Mouse (Mus musculus) lung, postnatal 0 days (tissue): Measurements from ENCODE around the gene Coro2a. TPM values are rescaled to one million over a fixed set of nuclear protein-coding genes. Genes with fewer than 3 reads are reported as not detected.

ENCODE experiments used
- ATAC-seq: fragments of 200-750 bp; cut with Nextera tagmentation; 2 replicates; pipeline ENCODE4 v1.8.0; 2017; ENCODE audit warnings: moderate library complexity
- DNase-seq: peaks from one replicate; pipeline ENCODE4 v3.0.0-alpha.2; 2016; ENCODE audit warnings: low spot score
- H3K27ac ChIP-seq: fragments of 300-500 bp; sonication (generic); 2 replicates; pipeline ENCODE4 v1.5.1; 2014; ENCODE audit warnings: antibody characterized with exemption, mild to moderate bottlenecking, low read length, mixed read lengths
- H3K27me3 ChIP-seq: fragments of 300-500 bp; sonication (generic); replicated peaks from 2 replicates; pipeline ENCODE4 v1.6.1; 2014; ENCODE audit warnings: low read length, mixed read lengths; ENCODE audit not compliant: insufficient read depth
- H3K36me3 ChIP-seq: fragments of 300-500 bp; sonication (generic); 2 replicates; pipeline ENCODE4 v1.6.1; 2014; ENCODE audit warnings: low read length, mixed read lengths; ENCODE audit not compliant: insufficient read depth
- H3K4me1 ChIP-seq: fragments of 300-500 bp; sonication (generic); 2 replicates; pipeline ENCODE4 v1.6.1; 2014; ENCODE audit warnings: antibody characterized with exemption, low read depth, low read length, mixed read lengths; ENCODE audit not compliant: insufficient read depth
- H3K4me2 ChIP-seq: fragments of 300-500 bp; sonication (generic); replicated peaks from 2 replicates; pipeline ENCODE4 v1.6.1; 2014; ENCODE audit warnings: low read depth, mild to moderate bottlenecking, low read length, moderate library complexity, mixed read lengths
- H3K4me3 ChIP-seq: fragments of 300-500 bp; sonication (generic); 2 replicates; pipeline ENCODE4 v1.5.1; 2014; ENCODE audit warnings: low read depth, low read length
- H3K9ac ChIP-seq: fragments of 300-500 bp; sonication (generic); replicated peaks from 2 replicates; pipeline ENCODE4 v1.6.1; 2014; ENCODE audit warnings: low read depth, mild to moderate bottlenecking
- H3K9me3 ChIP-seq: fragments of 300-500 bp; sonication (generic); 2 replicates; pipeline ENCODE4 v1.6.1; 2016; ENCODE audit warnings: low read length, mixed read lengths
- CTCF ChIP-seq: IDR thresholded peaks from 2 replicates; pipeline ENCODE4 v1.5.1; 2016; ENCODE audit warnings: antibody characterized with exemption, mild to moderate bottlenecking
- EP300 ChIP-seq: IDR thresholded peaks from 2 replicates; pipeline ENCODE4 v1.6.1; 2016; ENCODE audit warnings: antibody characterized with exemption, mild to moderate bottlenecking, control low read depth
- WGBS: fragments of 180-500 bp; shearing (Covaris S2); extraction: QIAGEN DNeasy Blood & Tissue Kit; methylation state at CpG from one replicate; pipeline ENCODE4 v1.1.7; 2014; 5-methylcytosine and 5-hydroxymethylcytosine counted together
- polyA plus RNA-seq: library from polyadenylated mRNA; unstranded; fragments of >200 nt; fragmentation: Nextera tagmentation; extraction: Ambion mirVana; gene quantifications from 2 replicates; pipeline ENCODE4 v1.2.1, GENCODE M21; 2015

Gene Coro2a
- polyA plus RNA-seq, 1 experiment from 2014 or later = 2.3 TPM

DNA sequence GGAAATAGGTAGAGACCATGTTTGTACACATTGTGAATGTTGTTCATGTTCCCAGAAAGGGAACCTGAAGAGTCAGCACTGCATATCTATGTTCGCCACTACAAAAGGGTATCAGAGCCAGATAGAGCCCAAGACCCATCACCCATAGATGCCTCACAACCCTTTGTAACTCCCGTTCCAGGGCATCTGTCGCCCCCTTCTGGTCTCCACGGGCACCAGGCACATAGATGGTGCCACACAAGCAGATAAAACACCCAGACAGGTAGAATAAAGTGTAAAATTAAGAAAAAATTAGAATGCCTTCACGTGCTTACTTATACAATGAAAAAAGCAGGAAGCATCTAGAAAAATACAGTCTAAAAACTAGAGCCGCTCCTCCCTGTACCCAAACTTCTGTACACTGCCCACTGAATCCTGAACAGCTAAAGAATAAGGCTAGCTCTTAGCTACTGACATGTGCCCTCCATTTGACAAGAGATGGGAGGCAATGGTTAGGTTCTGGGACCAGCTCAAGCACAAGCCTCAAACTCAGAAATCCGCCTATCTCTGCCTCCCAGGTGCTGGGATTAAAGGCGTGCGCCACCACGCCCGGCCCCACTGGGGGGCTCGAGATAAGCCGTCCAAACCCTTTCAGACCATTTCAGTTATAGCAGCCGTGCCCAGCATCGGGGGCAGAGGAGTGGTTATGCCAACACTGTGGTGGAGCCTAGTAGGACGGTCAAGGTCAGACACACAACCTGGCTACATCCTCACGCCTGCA is 75.0 kb downstream of the Coro2a start:
- Histone ChIP-seq H3K9ac (0 out of 2 replicates have a peak overlapping the region, but pooled peaks have one; percentile 9), H3K27ac (no peak overlapping the region)
- peak; percentile 34 for DNase-seq

GRCm38 (mm10) chr4:46526226-46526625 is 75.8 kb downstream of the Coro2a start:
- no peak for ATAC-seq
- TF ChIP-seq EP300 (no peak), CTCF (no peak)
- WGBS = 86% methylated on average over 3 of the region's 3 CpGs

More for the DNA sequence above, 75.0 kb downstream of the Coro2a start:
- no peaks in the 10 kb centered on the region for H3K36me3 ChIP-seq
- TF ChIP-seq EP300 = no peak
- TF ChIP-seq CTCF = peak; percentile 70
- ATAC-seq = peak; percentile 54
- H3K9me3 ChIP-seq = no peaks in the 10 kb centered on the region
- H3K4me2 ChIP-seq = peak overlapping the region; percentile 70
- H3K27me3 ChIP-seq = no peaks in the 10 kb centered on the region
- WGBS = 30% methylated on average over 17 of the region's 17 CpGs
- H3K4me1 ChIP-seq = peaks cover 4% of the 10 kb centered on the region; the same call in 1 of the 2 replicates
- H3K4me3 ChIP-seq = peak overlapping the region; percentile 35

DNA sequence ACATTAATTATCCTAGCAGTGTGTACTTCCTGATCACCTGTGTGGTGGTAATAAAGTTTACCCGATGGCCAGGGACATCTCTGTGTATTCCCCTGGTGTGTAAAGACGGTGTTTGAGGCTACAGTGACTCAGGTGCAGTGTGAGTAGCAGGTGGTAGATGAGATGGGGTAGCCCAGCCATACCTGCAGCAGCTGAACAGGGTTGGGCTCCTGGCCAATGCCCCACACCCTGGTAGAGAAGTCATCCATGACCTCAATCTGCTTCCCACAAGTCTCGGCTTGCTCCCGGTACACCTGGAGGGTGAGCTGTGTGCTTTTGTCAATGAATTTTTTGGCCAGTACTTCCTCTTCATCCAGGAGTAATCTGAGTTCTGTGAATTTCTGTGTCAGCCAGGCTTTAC is 78.7 kb downstream of the Coro2a start:
- Histone ChIP-seq H3K27ac (no peak overlapping the region), H3K4me1 (peaks cover 4% of the 10 kb centered on the region; the same call in 1 of the 2 replicates), H3K36me3 (no peaks in the 10 kb centered on the region), H3K4me2 (no peak overlapping the region), H3K27me3 (no peaks in the 10 kb centered on the region), H3K4me3 (no peak overlapping the region), H3K9ac (no peak overlapping the region), H3K9me3 (no peaks in the 10 kb centered on the region)
- WGBS = 56% methylated on average over 4 of the region's 4 CpGs
- ATAC-seq (no peak), DNase-seq (no peak)
- TF ChIP-seq EP300 (no peak), CTCF (no peak)

More at GRCm38 (mm10) chr4:46526226-46526625, 75.8 kb downstream of the Coro2a start:
- Histone ChIP-seq H3K9me3 (no peaks in the 10 kb centered on the region), H3K4me3 (no peak overlapping the region), H3K4me2 (no peak overlapping the region), H3K36me3 (no peaks in the 10 kb centered on the region), H3K27me3 (no peaks in the 10 kb centered on the region), H3K27ac (no peak overlapping the region), H3K9ac (no peak overlapping the region), H3K4me1 (peaks cover 4% of the 10 kb centered on the region; the same call in 1 of the 2 replicates)
- DNase-seq = no peak

GRCm38 (mm10) chr4:46521457-46521856 is 80.5 kb downstream of the Coro2a start:
- H3K9ac ChIP-seq = no peak overlapping the region
- H3K4me2 ChIP-seq = no peak overlapping the region
- H3K4me1 ChIP-seq = no peaks in the 10 kb centered on the region
- no peak overlapping the region for H3K4me3 ChIP-seq
- TF ChIP-seq EP300 (no peak), CTCF (no peak)
- no peaks in the 10 kb centered on the region for H3K9me3 ChIP-seq
- no peaks in the 10 kb centered on the region for H3K36me3 ChIP-seq
- no peaks in the 10 kb centered on the region for H3K27me3 ChIP-seq
- peak; percentile 37 for DNase-seq
- H3K27ac ChIP-seq = no peak overlapping the region
- peak; percentile 40 for ATAC-seq
- 45% methylated on average over 10 of the region's 10 CpGs for WGBS

- no peaks in the 10 kb centered on the region for H3K36me3 ChIP-seq
- no peaks in the 10 kb centered on the region for H3K4me1 ChIP-seq
- DNase-seq (no peak), ATAC-seq (no peak)
- TF ChIP-seq CTCF = no peak
- TF ChIP-seq EP300 = no peak
- no peaks in the 10 kb centered on the region for H3K27me3 ChIP-seq
- no peak overlapping the region for H3K4me2 ChIP-seq
- H3K9me3 ChIP-seq = no peaks in the 10 kb centered on the region
- no peak overlapping the region for H3K27ac ChIP-seq
- H3K9ac ChIP-seq = no peak overlapping the region
- WGBS = 76% methylated on average over 2 of the region's 2 CpGs
- no peak overlapping the region for H3K4me3 ChIP-seq
Measured at GRCm38 (mm10) chr4:46520491-46520890, 81.5 kb downstream of the Coro2a start.

- 9% methylated on average over 16 of the region's 16 CpGs for WGBS
- TF ChIP-seq CTCF (peak; percentile 92), EP300 (peak; percentile 32; the same call in 1 of the 2 replicates)
- Histone ChIP-seq H3K9ac (no peak overlapping the region), H3K4me3 (peak overlapping the region; percentile 55), H3K27ac (peak overlapping the region; percentile 51; the same call in 1 of the 2 replicates), H3K4me1 (no peaks in the 10 kb centered on the region; the same call in 1 of the 2 replicates), H3K9me3 (no peaks in the 10 kb centered on the region), H3K36me3 (peaks cover 5% of the 10 kb centered on the region; the same call in 1 of the 2 replicates), H3K4me2 (peak overlapping the region; percentile 96), H3K27me3 (no peaks in the 10 kb centered on the region)
- DNase-seq (peak; percentile 90), ATAC-seq (peak; percentile 56)
Measured at GRCm38 (mm10) chr4:46507736-46508460, 94.1 kb downstream of the Coro2a start.
